Mouse (Mus musculus) CH12.LX (cell line): ENCODE data around the gene Notch1. TPM values are rescaled to one million over a fixed set of nuclear protein-coding genes. Genes with fewer than 3 reads are reported as not detected.
A peak's percentile ranks its signal among the peaks of the same experiment; 100 is the strongest.

Experiments used
- DNase-seq: peaks from one replicate; pipeline ENCODE4 v3.0.0-alpha.2; 2013; ENCODE audit errors: extremely low read depth
- H3K27ac ChIP-seq: 2 replicates; pipeline ENCODE4 v1.5.1; 2012; ENCODE audit warnings: low read depth, mild to moderate bottlenecking, control low read depth, moderate library complexity; ENCODE audit not compliant: insufficient read depth
- H3K27me3 ChIP-seq: replicated peaks from 2 replicates; pipeline ENCODE3; 2012; ENCODE audit warnings: inconsistent platforms
- H3K36me3 ChIP-seq, 2 experiments: replicated peaks in 1 of 2; 2 replicates each; pipeline versions ENCODE3 to v1.6.1; 2012; ENCODE audit warnings: inconsistent platforms in 1 of 2, low read length in 1 of 2, mild to moderate bottlenecking in 1 of 2, mixed read lengths in 1 of 2, moderate library complexity in 1 of 2; ENCODE audit not compliant: control insufficient read depth in 1 of 2, insufficient read depth in 1 of 2
- H3K4me1 ChIP-seq, 2 experiments: 2 replicates each; pipeline ENCODE4 v1.6.1; 2012; ENCODE audit warnings: inconsistent platforms in 1 of 2, moderate library complexity in 1 of 2; ENCODE audit not compliant: insufficient read depth in 2 of 2, control insufficient read depth in 1 of 2
- H3K4me2 ChIP-seq: 2 replicates; pipeline ENCODE4 v1.6.1; 2012; ENCODE audit warnings: low read depth, mild to moderate bottlenecking, control low read depth; ENCODE audit not compliant: poor library complexity, insufficient read depth, severe bottlenecking
- H3K4me3 ChIP-seq, 3 experiments: fragments of 150-350 bp in 1 of 3; sonication (generic) in 1 of 3; replicated peaks in 1 of 3; 2 replicates each; pipeline versions ENCODE3 to v1.5.1; 2011 to 2012; ENCODE audit warnings: low read depth in 2 of 3, low read length in 2 of 3, mild to moderate bottlenecking in 2 of 3, moderate library complexity in 2 of 3, control low read depth in 1 of 3, improper control_type of control experiment in 1 of 3, inconsistent platforms in 1 of 3, mixed read lengths in 1 of 3; ENCODE audit not compliant: poor library complexity in 1 of 3
- H3K79me2 ChIP-seq: replicated peaks from 2 replicates; pipeline ENCODE4 v1.6.1; 2012; ENCODE audit warnings: mild to moderate bottlenecking, moderate library complexity; ENCODE audit not compliant: control insufficient read depth, poor library complexity, insufficient read depth, severe bottlenecking; ENCODE audit errors: extremely low read depth
- H3K9ac ChIP-seq: 2 replicates; pipeline ENCODE4 v1.6.1; 2012; ENCODE audit warnings: low read depth, mild to moderate bottlenecking, control low read depth, moderate library complexity; ENCODE audit not compliant: insufficient read depth
- H3K9me3 ChIP-seq: replicated peaks from 2 replicates; pipeline ENCODE3; 2012; ENCODE audit warnings: low read length, inconsistent platforms, mixed read lengths
- BHLHE40 ChIP-seq: IDR thresholded peaks from 2 replicates; pipeline ENCODE4 v1.6.1; 2011; ENCODE audit warnings: mild to moderate bottlenecking, low read depth, low read length, improper control_type of control experiment
- CHD2 ChIP-seq: IDR thresholded peaks from 2 replicates; pipeline ENCODE4 v1.6.1; 2011; ENCODE audit warnings: low read length, improper control_type of control experiment
- ELF1 ChIP-seq: IDR thresholded peaks from 2 replicates; pipeline ENCODE4 v1.6.1; 2014; ENCODE audit warnings: low read depth, mild to moderate bottlenecking, inconsistent platforms, low read length, improper control_type of control experiment
- EP300 ChIP-seq: IDR thresholded peaks from 2 replicates; pipeline ENCODE4 v1.6.1; 2011; ENCODE audit warnings: low read length, improper control_type of control experiment
- GABPA ChIP-seq: IDR thresholded peaks from 2 replicates; pipeline ENCODE4 v1.6.1; 2012; ENCODE audit warnings: low read depth, low read length, improper control_type of control experiment, inconsistent platforms; ENCODE audit not compliant: insufficient replicate concordance
- JUN ChIP-seq: IDR thresholded peaks from 2 replicates; pipeline ENCODE4 v1.6.1; 2011; ENCODE audit warnings: low read depth, mild to moderate bottlenecking, low read length, improper control_type of control experiment, moderate library complexity; ENCODE audit not compliant: insufficient read depth
- KAT2A ChIP-seq: IDR thresholded peaks from 2 replicates; pipeline ENCODE4 v1.6.1; 2012; ENCODE audit warnings: low read length, improper control_type of control experiment, inconsistent platforms; ENCODE audit not compliant: insufficient replicate concordance
- MAFK ChIP-seq: IDR thresholded peaks from 2 replicates; pipeline ENCODE4 v1.6.1; 2011; ENCODE audit warnings: low read length, improper control_type of control experiment; ENCODE audit not compliant: insufficient replicate concordance
- MAZ ChIP-seq: IDR thresholded peaks from 2 replicates; pipeline ENCODE4 v1.6.1; 2012; ENCODE audit warnings: low read depth, mild to moderate bottlenecking, inconsistent platforms, low read length, improper control_type of control experiment, moderate library complexity
- MXI1 ChIP-seq: IDR thresholded peaks from 2 replicates; pipeline ENCODE4 v1.6.1; 2011; ENCODE audit warnings: mild to moderate bottlenecking, low read depth, low read length, improper control_type of control experiment
- NELFE ChIP-seq: IDR thresholded peaks from 2 replicates; pipeline ENCODE4 v1.6.1; 2011; ENCODE audit warnings: low read depth, low read length, improper control_type of control experiment
- TCF12 ChIP-seq: IDR thresholded peaks from 2 replicates; pipeline ENCODE4 v1.6.1; 2014; ENCODE audit warnings: low read depth, mild to moderate bottlenecking, inconsistent platforms, low read length, improper control_type of control experiment
- ZC3H11A ChIP-seq: IDR thresholded peaks from 2 replicates; pipeline ENCODE4 v1.6.1; 2012; ENCODE audit warnings: low read depth, mild to moderate bottlenecking, inconsistent platforms, low read length, improper control_type of control experiment
- ZKSCAN1 ChIP-seq: IDR thresholded peaks from 2 replicates; pipeline ENCODE4 v1.6.1; 2012; ENCODE audit warnings: low read depth, inconsistent platforms, low read length, improper control_type of control experiment, borderline replicate concordance
- ZMIZ1 ChIP-seq: IDR thresholded peaks from 2 replicates; pipeline ENCODE4 v1.6.1; 2012; ENCODE audit warnings: low read depth, mild to moderate bottlenecking, inconsistent platforms, low read length, improper control_type of control experiment
- ZNF384 ChIP-seq: IDR thresholded peaks from 2 replicates; pipeline ENCODE4 v1.6.1; 2012; ENCODE audit warnings: low read depth, low read length, improper control_type of control experiment, inconsistent platforms
- dilution Hi-C: fragments of 300-500 bp; cut with MboI; formaldehyde crosslinking; loops from 2 replicates; pipeline ENCODE4 v1.14.3; 2020; ENCODE audit warnings: low sequenced_read_pairs; ENCODE audit not compliant: extremely low pct_unique_long_range_greater_than_20kb, extremely low pct_ligation_motif_present
- in situ Hi-C: fragments of 300-500 bp; cut with MboI; formaldehyde crosslinking; loops from 3 replicates; pipeline ENCODE4 v1.14.3; 2019; ENCODE audit warnings: low sequenced_read_pairs, low pct_ligation_motif_present, low pct_unique_long_range_greater_than_20kb, mixed read lengths
- polyA plus RNA-seq: library from polyadenylated mRNA; unstranded; fragments of >175 nt; gene quantifications from 2 replicates; pipeline ENCODE4 v1.2.1, GENCODE M21; 2012; ENCODE audit warnings: low read depth; ENCODE audit not compliant: insufficient read length
- total RNA-seq, 2 experiments: library from RNA; depleted of rRNA; stranded (reverse); fragments of 300-350 nt in 1 of 2; fragments of >200 nt in 1 of 2; gene quantifications; 2 replicates each; pipeline ENCODE4 v1.2.3; 2012 to 2014

Notch1 gene
- total and polyA plus RNA-seq, 3 experiments, result 0.98 to 13.1 (median 3.8) TPM

GRCm38 (mm10) chr2:26525355-26526018 is 9.0 kb upstream of the Notch1 start:
- dilution Hi-C loops, result no loop called here

DNA sequence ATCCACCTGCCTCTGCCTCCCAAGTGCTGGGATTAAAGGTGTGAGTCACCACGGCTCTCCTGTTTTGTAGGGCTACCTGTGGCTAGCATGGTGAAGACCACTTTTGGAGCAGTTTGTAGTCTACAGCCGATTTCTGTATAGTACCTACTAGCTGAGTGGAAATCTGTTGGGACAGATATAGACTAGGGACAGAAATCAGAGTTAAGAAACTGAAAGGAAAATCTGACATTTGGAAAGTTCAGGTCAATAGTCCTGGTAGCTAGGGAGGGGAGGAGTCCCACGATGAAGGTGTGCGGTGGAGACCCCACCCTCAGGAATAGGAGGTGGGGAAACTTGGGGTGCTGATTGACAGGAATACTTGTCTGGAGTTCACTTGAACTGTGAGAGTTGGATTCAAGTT is 5.9 kb upstream of the Notch1 start:
- DNase-seq, result no peak
- no peaks in the 10 kb centered on the region for H3K79me2 ChIP-seq
- H3K9ac ChIP-seq, result no peak overlapping the region
- H3K4me3 ChIP-seq, result no peak overlapping the region
- H3K27ac ChIP-seq, result no peak overlapping the region
- dilution Hi-C loops, result no loop called here
- H3K4me1 ChIP-seq, result peaks cover 6 to 15% of the 10 kb centered on the region in 2 experiments; a peak in 3 of 4 replicates
- TF ChIP-seq EP300, result peak; percentile 63; the same call in 1 of the 2 replicates
- peak; percentile 53; the same call in 1 of the 2 replicates for TF ChIP-seq JUN
- no peak for TF ChIP-seq TCF12
- H3K4me2 ChIP-seq, result no peak overlapping the region
- no peaks in the 10 kb centered on the region for H3K9me3 ChIP-seq
- in situ Hi-C loops, result no loop called here
- no peaks in the 10 kb centered on the region for H3K27me3 ChIP-seq
- no peaks in the 10 kb centered on the region for H3K36me3 ChIP-seq

More at GRCm38 (mm10) chr2:26525355-26526018, 9.0 kb upstream of the Notch1 start:
- in situ Hi-C loops, result no loop called here
- Histone ChIP-seq H3K27ac (no peak overlapping the region), H3K9me3 (no peaks in the 10 kb centered on the region), H3K4me3 (no peak overlapping the region), H3K36me3 (no peaks in the 10 kb centered on the region), H3K4me2 (no peak overlapping the region), H3K9ac (no peak overlapping the region), H3K27me3 (no peaks in the 10 kb centered on the region), H3K4me1 (peaks cover 11 to 30% of the 10 kb centered on the region in 2 experiments), H3K79me2 (no peaks in the 10 kb centered on the region)
- TF ChIP-seq ELF1 (0 out of 2 replicates have a peak, but pooled peaks have one; percentile 39), KAT2A (no peak), NELFE (no peak), BHLHE40 (0 out of 2 replicates have a peak, but pooled peaks have one; percentile 7), CHD2 (0 out of 2 replicates have a peak, but pooled peaks have one; percentile 35)
- peak; percentile 50 for DNase-seq

DNA sequence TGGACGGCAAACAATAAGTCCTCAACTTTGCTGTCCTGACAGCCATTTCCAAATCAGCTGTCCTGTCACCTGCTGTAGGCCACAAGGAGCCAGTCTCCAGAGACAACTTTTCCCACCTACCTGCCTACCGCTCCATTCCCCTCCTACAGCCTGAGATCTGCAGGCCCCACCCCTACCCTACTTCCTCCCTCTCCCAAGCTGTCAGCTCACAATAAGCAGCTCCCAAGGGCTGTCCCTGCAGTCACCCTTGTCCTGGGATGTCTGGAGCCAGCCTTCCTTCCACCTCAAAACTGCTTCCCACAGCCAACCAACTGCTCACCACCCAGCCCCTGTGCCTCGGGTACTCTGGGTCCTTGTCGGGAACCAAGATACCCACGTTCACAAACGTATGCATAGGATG is 3.3 kb upstream of the Notch1 start:
- Histone ChIP-seq H3K79me2 (no peaks in the 10 kb centered on the region), H3K27me3 (no peaks in the 10 kb centered on the region), H3K27ac (no peak overlapping the region), H3K4me2 (no peak overlapping the region), H3K4me3 (no peak overlapping the region), H3K9ac (no peak overlapping the region), H3K9me3 (no peaks in the 10 kb centered on the region), H3K36me3 (no peaks in the 10 kb centered on the region), H3K4me1 (peaks cover 6 to 10% of the 10 kb centered on the region in 2 experiments; a peak in 3 of 4 replicates)
- TF ChIP-seq MAZ (no peak), ZNF384 (no peak), CHD2 (no peak), GABPA (no peak), ZMIZ1 (no peak), MXI1 (no peak), ZKSCAN1 (no peak), ZC3H11A (no peak), MAFK (no peak)
- dilution Hi-C loops (no loop called here), in situ Hi-C loops (no loop called here)
- DNase-seq, result no peak
